Mouse (Mus musculus) limb, embryonic 13.5 days (tissue): ENCODE measurements around the gene Rpap3. TPM values are rescaled to one million over a fixed set of nuclear protein-coding genes. Genes with fewer than 3 reads are reported as not detected.

Experiments used
- ATAC-seq: fragments of 200-750 bp; cut with Nextera tagmentation; 2 replicates; pipeline ENCODE4 v1.8.0; 2017; ENCODE audit warnings: low read depth, moderate number of reproducible peaks, moderate TSS enrichment; ENCODE audit not compliant: low FRiP score
- H3K27ac ChIP-seq: fragments of 300-500 bp; sonication (generic); 2 replicates; pipeline ENCODE4 v1.5.1; 2015; ENCODE audit warnings: inconsistent platforms, mild to moderate bottlenecking, moderate library complexity
- H3K27me3 ChIP-seq: fragments of 300-500 bp; sonication (generic); 2 replicates; pipeline ENCODE4 v1.6.1; 2015; ENCODE audit warnings: mild to moderate bottlenecking, inconsistent platforms
- H3K36me3 ChIP-seq: fragments of 300-500 bp; sonication (generic); 2 replicates; pipeline ENCODE4 v1.6.1; 2015; ENCODE audit warnings: inconsistent platforms, mild to moderate bottlenecking, moderate library complexity
- H3K4me1 ChIP-seq: fragments of 300-500 bp; sonication (generic); 2 replicates; pipeline ENCODE4 v1.6.1; 2015; ENCODE audit warnings: inconsistent platforms
- H3K4me2 ChIP-seq: fragments of 300-500 bp; sonication (generic); replicated peaks from 2 replicates; pipeline ENCODE4 v1.6.1; 2015; ENCODE audit warnings: inconsistent platforms, mild to moderate bottlenecking, moderate library complexity
- H3K4me3 ChIP-seq: fragments of 300-500 bp; sonication (generic); 2 replicates; pipeline ENCODE4 v1.5.1; 2015; ENCODE audit warnings: moderate library complexity, mild to moderate bottlenecking, inconsistent platforms
- H3K9ac ChIP-seq: fragments of 300-500 bp; sonication (generic); 2 replicates; pipeline ENCODE4 v1.6.1; 2015; ENCODE audit warnings: mild to moderate bottlenecking, inconsistent platforms
- H3K9me3 ChIP-seq: fragments of 300-500 bp; sonication (generic); 2 replicates; pipeline ENCODE4 v1.6.1; 2016; ENCODE audit warnings: inconsistent platforms
- WGBS: fragments of 180-500 bp; shearing (Covaris S2); methylation state at CpG from one replicate; pipeline ENCODE4 v1.1.7; 2015; 5-methylcytosine and 5-hydroxymethylcytosine counted together
- polyA plus RNA-seq: library from polyadenylated mRNA; unstranded; fragments of >200 nt; fragmentation: Nextera tagmentation; extraction: Ambion mirVana; gene quantifications from 2 replicates; pipeline ENCODE4 v1.2.1, GENCODE M21; 2015

Rpap3 gene
- polyA plus RNA-seq, 1 experiment from 2014 or later: 27.5 TPM

- ATAC-seq: no peak
- WGBS: 81% methylated on average over 8 of the region's 8 CpGs
- H3K9me3 ChIP-seq: no peaks in the 10 kb centered on the region
These were observed 13.0 kb upstream of the Rpap3 start for GRCm38 (mm10) chr15:97718535-97719155.

GRCm38 (mm10) chr15:97717861-97718534 lies 12.4 kb upstream of the Rpap3 start:
- Histone ChIP-seq H3K27me3 (no peaks in the 10 kb centered on the region), H3K9me3 (no peaks in the 10 kb centered on the region), H3K27ac (no peak overlapping the region), H3K36me3 (no peaks in the 10 kb centered on the region), H3K4me2 (peak overlapping the region; percentile 14; the same call in 1 of the 2 replicates), H3K4me1 (peaks cover 24% of the 10 kb centered on the region), H3K4me3 (no peak overlapping the region), H3K9ac (no peak overlapping the region)
- WGBS: 17% methylated on average over 12 of the region's 12 CpGs
- ATAC-seq: 0 out of 2 replicates have a peak, but pooled peaks have one; percentile 57

More at GRCm38 (mm10) chr15:97718535-97719155, 13.0 kb upstream of the Rpap3 start:
- Histone ChIP-seq H3K4me2 (no peak overlapping the region), H3K36me3 (no peaks in the 10 kb centered on the region), H3K27ac (no peak overlapping the region), H3K4me3 (no peak overlapping the region), H3K27me3 (no peaks in the 10 kb centered on the region), H3K9ac (no peak overlapping the region), H3K4me1 (peaks cover 24% of the 10 kb centered on the region)

- Histone ChIP-seq H3K27ac (no peak overlapping the region), H3K4me2 (no peak overlapping the region), H3K36me3 (no peaks in the 10 kb centered on the region), H3K9me3 (no peaks in the 10 kb centered on the region), H3K9ac (no peak overlapping the region), H3K27me3 (no peaks in the 10 kb centered on the region), H3K4me3 (no peak overlapping the region), H3K4me1 (peaks cover 21% of the 10 kb centered on the region)
- ATAC-seq: no peak
- WGBS: 90% methylated on average over 11 of the region's 11 CpGs
These were observed 11.2 kb upstream of the Rpap3 start for GRCm38 (mm10) chr15:97716782-97717181.

- no peak for ATAC-seq
- no peak overlapping the region for H3K9ac ChIP-seq
- 95% methylated on average over 1 of the region's 1 CpGs for WGBS
These were observed 10.1 kb upstream of the Rpap3 start for GRCm38 (mm10) chr15:97715734-97716133.

GRCm38 (mm10) chr15:97715083-97715482 lies 9.5 kb upstream of the Rpap3 start:
- no peaks in the 10 kb centered on the region for H3K27me3 ChIP-seq
- no peaks in the 10 kb centered on the region for H3K36me3 ChIP-seq
- no peak overlapping the region for H3K4me3 ChIP-seq
- peaks cover 11% of the 10 kb centered on the region for H3K4me1 ChIP-seq
- ATAC-seq: no peak
- 89% methylated on average over 8 of the region's 8 CpGs for WGBS
- H3K4me2 ChIP-seq: no peak overlapping the region
- H3K27ac ChIP-seq: no peak overlapping the region
- H3K9me3 ChIP-seq: no peaks in the 10 kb centered on the region
- no peak overlapping the region for H3K9ac ChIP-seq

More at GRCm38 (mm10) chr15:97715734-97716133, 10.1 kb upstream of the Rpap3 start:
- H3K4me3 ChIP-seq: no peak overlapping the region
- no peaks in the 10 kb centered on the region for H3K27me3 ChIP-seq
- no peak overlapping the region for H3K4me2 ChIP-seq
- H3K4me1 ChIP-seq: peaks cover 17% of the 10 kb centered on the region
- no peak overlapping the region for H3K27ac ChIP-seq
- no peaks in the 10 kb centered on the region for H3K36me3 ChIP-seq
- H3K9me3 ChIP-seq: no peaks in the 10 kb centered on the region

GRCm38 (mm10) chr15:97712546-97712945 lies 6.9 kb upstream of the Rpap3 start:
- no peak for ATAC-seq
- WGBS: 69% methylated on average over 6 of the region's 6 CpGs
- no peaks in the 10 kb centered on the region for H3K27me3 ChIP-seq

GRCm38 (mm10) chr15:97710906-97711305 lies 5.3 kb upstream of the Rpap3 start:
- H3K36me3 ChIP-seq: no peaks in the 10 kb centered on the region
- ATAC-seq: 0 out of 2 replicates have a peak, but pooled peaks have one; percentile 3
- no peaks in the 10 kb centered on the region for H3K27me3 ChIP-seq
- no peak overlapping the region for H3K4me2 ChIP-seq
- H3K4me1 ChIP-seq: peaks cover 11% of the 10 kb centered on the region
- H3K9ac ChIP-seq: no peak overlapping the region; the same call in 1 of the 2 replicates
- H3K9me3 ChIP-seq: no peaks in the 10 kb centered on the region
- WGBS: 29% methylated on average over 6 of the region's 6 CpGs
- H3K27ac ChIP-seq: no peak overlapping the region
- H3K4me3 ChIP-seq: no peak overlapping the region

More at GRCm38 (mm10) chr15:97712546-97712945, 6.9 kb upstream of the Rpap3 start:
- Histone ChIP-seq H3K9me3 (no peaks in the 10 kb centered on the region), H3K4me2 (no peak overlapping the region), H3K4me3 (no peak overlapping the region), H3K9ac (no peak overlapping the region), H3K27ac (no peak overlapping the region), H3K36me3 (no peaks in the 10 kb centered on the region), H3K4me1 (peaks cover 6% of the 10 kb centered on the region; the same call in 1 of the 2 replicates)

GRCm38 (mm10) chr15:97696616-97697015 lies 9.0 kb downstream of the Rpap3 start:
- Histone ChIP-seq H3K27me3 (no peaks in the 10 kb centered on the region), H3K9me3 (no peaks in the 10 kb centered on the region), H3K9ac (no peak overlapping the region), H3K27ac (no peak overlapping the region), H3K4me2 (no peak overlapping the region), H3K36me3 (peaks cover 86% of the 10 kb centered on the region), H3K4me3 (no peak overlapping the region), H3K4me1 (no peaks in the 10 kb centered on the region)
- ATAC-seq: no peak
- 91% methylated on average over 10 of the region's 10 CpGs for WGBS

GRCm38 (mm10) chr15:97693411-97693810 lies 12.2 kb downstream of the Rpap3 start:
- Histone ChIP-seq H3K27me3 (no peaks in the 10 kb centered on the region), H3K9ac (no peak overlapping the region), H3K36me3 (peaks cover 79% of the 10 kb centered on the region), H3K27ac (no peak overlapping the region), H3K4me3 (no peak overlapping the region), H3K4me2 (no peak overlapping the region), H3K4me1 (no peaks in the 10 kb centered on the region), H3K9me3 (no peaks in the 10 kb centered on the region)
- WGBS: 85% methylated on average over 5 of the region's 5 CpGs
- ATAC-seq: no peak

GRCm38 (mm10) chr15:97684118-97684517 lies 21.5 kb downstream of the Rpap3 start:
- no peak overlapping the region for H3K4me2 ChIP-seq
- no peak overlapping the region for H3K4me3 ChIP-seq
- 94% methylated on average over 9 of the region's 9 CpGs for WGBS
- peaks cover 90% of the 10 kb centered on the region for H3K36me3 ChIP-seq
- no peaks in the 10 kb centered on the region for H3K9me3 ChIP-seq
- no peak overlapping the region for H3K9ac ChIP-seq
- H3K27ac ChIP-seq: no peak overlapping the region
- no peaks in the 10 kb centered on the region for H3K4me1 ChIP-seq
- no peak for ATAC-seq
- no peaks in the 10 kb centered on the region for H3K27me3 ChIP-seq

GRCm38 (mm10) chr15:97682053-97682452 lies 23.6 kb downstream of the Rpap3 start:
- Histone ChIP-seq H3K27me3 (no peaks in the 10 kb centered on the region), H3K9me3 (no peaks in the 10 kb centered on the region), H3K9ac (no peak overlapping the region), H3K4me1 (no peaks in the 10 kb centered on the region), H3K36me3 (peaks cover 89% of the 10 kb centered on the region), H3K4me2 (no peak overlapping the region), H3K4me3 (no peak overlapping the region), H3K27ac (no peak overlapping the region)
- no peak for ATAC-seq
- 67% methylated on average over 8 of the region's 8 CpGs for WGBS

- H3K4me1 ChIP-seq: no peaks in the 10 kb centered on the region
- ATAC-seq: no peak
- H3K4me3 ChIP-seq: no peak overlapping the region
- H3K27me3 ChIP-seq: no peaks in the 10 kb centered on the region
- no peak overlapping the region for H3K4me2 ChIP-seq
- H3K9me3 ChIP-seq: no peaks in the 10 kb centered on the region
- WGBS: 89% methylated on average over 18 of the region's 18 CpGs
- no peak overlapping the region for H3K27ac ChIP-seq
- peaks cover 87% of the 10 kb centered on the region for H3K36me3 ChIP-seq
- H3K9ac ChIP-seq: no peak overlapping the region
These were observed 25.5 kb downstream of the Rpap3 start for GRCm38 (mm10) chr15:97679991-97680681.
